Mouse (Mus musculus): ENCODE results near the gene Vps13c. TPM values are rescaled to one million over a fixed set of nuclear protein-coding genes. Genes with fewer than 3 reads are reported as not detected.

Gene Vps13c
- polyA plus RNA-seq, 1 experiment from 2014 or later = 4.8 TPM

Other genes starting within 250 kb of the Vps13c start
- 0.29 and 0.35 TPM in 2 replicates for gene C2cd4b, start 81.0 kb upstream of the Vps13c start, polyA plus RNA-seq (2016; fragmentation: Nextera tagmentation; extraction: Ambion mirVana)
- gene C2cd4a, start 8.1 kb upstream of the Vps13c start, polyA plus RNA-seq (2016; fragmentation: Nextera tagmentation; extraction: Ambion mirVana) = 0.22 and 0.31 TPM in 2 replicates